ENCODE assay signal across 8 mouse cellular contexts in genomic region chr4:84885271-84885540, GRCm38 (mm10). TPM values are rescaled to one million over a fixed set of nuclear protein-coding genes. Genes with fewer than 3 reads are reported as not detected.
DNase-seq lines count a peak whose midpoint lies in the region; ATAC-seq and TF ChIP-seq lines count a peak whose summit lies in the region.

No protein-coding gene starts in this region.

- H3K27ac ChIP-seq in liver, embryonic 11.5 days (ENCODE audit: low read depth, low read length), result no peak overlapping the region
- H3K27ac ChIP-seq in embryonic facial prominence, embryonic 14.5 days (replicated peaks; ENCODE audit: low read depth, low read length), result peak overlapping the region; percentile 97
- no peak overlapping the region for H3K27ac ChIP-seq in intestine, postnatal 0 days (ENCODE audit: low read depth, low read length)
- H3K27ac ChIP-seq in neural tube, embryonic 13.5 days (replicated peaks), result no peak overlapping the region
- no peak overlapping the region for H3K27ac ChIP-seq in kidney, adult 2 months (ENCODE audit: insufficient read depth, low read depth, low read length)

- TF ChIP-seq CTCF in intestine, postnatal 0 days (IDR thresholded peaks at IDR 0.05; ENCODE audit: low read depth), result no peak
- TF ChIP-seq CTCF in kidney, adult 2 months (conservative IDR thresholded peaks at IDR 0.05; ENCODE audit: insufficient read depth, insufficient read length, low read depth, low read length), result no peak

- no peak for DNase-seq in liver, embryonic 11.5 days (ENCODE audit: low spot score)
- DNase-seq in liver, result no peak
- peak; percentile 55 for DNase-seq in embryonic facial prominence, embryonic 14.5 days (ENCODE audit: low spot score)
- DNase-seq in gastrocnemius, postnatal 36 days, result no peak
- no peak for DNase-seq in kidney, adult 2 months

- ATAC-seq in liver, embryonic 11.5 days (replicated peaks; ENCODE audit: low FRiP score), result no peak
- ATAC-seq in embryonic facial prominence, embryonic 14.5 days (ENCODE audit: low read depth), result no peak
- ATAC-seq in intestine, postnatal 0 days, result no peak
- ATAC-seq in neural tube, embryonic 13.5 days (ENCODE audit: low read depth), result no peak
- no peak for ATAC-seq in inflammation-experienced regulatory T-cells, adult 6 months

- intact Hi-C loops in gastrocnemius, postnatal 36 days (cut with DNase I), result no loop called here

- peaks cover 5% of the 10 kb centered on the region; the same call in 1 of the 2 replicates for H3K9me3 ChIP-seq in liver, embryonic 11.5 days (ENCODE audit: control insufficient read depth, low read length)
- peaks cover 3% of the 10 kb centered on the region; the same call in 1 of the 2 replicates for H3K9me3 ChIP-seq in embryonic facial prominence, embryonic 14.5 days (ENCODE audit: control insufficient read depth, low read length)
- no peaks in the 10 kb centered on the region for H3K9me3 ChIP-seq in intestine, postnatal 0 days (ENCODE audit: control insufficient read depth)
- no peaks in the 10 kb centered on the region for H3K9me3 ChIP-seq in neural tube, embryonic 13.5 days

- H3K36me3 ChIP-seq in liver, embryonic 11.5 days (ENCODE audit: control insufficient read depth, insufficient read depth, low read length), result peaks cover under 1% of the 10 kb centered on the region; the same call in 1 of the 2 replicates
- peaks cover 1% of the 10 kb centered on the region for H3K36me3 ChIP-seq in embryonic facial prominence, embryonic 14.5 days (ENCODE audit: control insufficient read depth, insufficient read depth, low read length)
- no peaks in the 10 kb centered on the region for H3K36me3 ChIP-seq in intestine, postnatal 0 days (ENCODE audit: control insufficient read depth, insufficient read depth)
- H3K36me3 ChIP-seq in neural tube, embryonic 13.5 days, result no peaks in the 10 kb centered on the region
- no peaks in the 10 kb centered on the region; the same call in 1 of the 2 replicates for H3K36me3 ChIP-seq in kidney, adult 2 months (ENCODE audit: control insufficient read depth, insufficient read depth, low read length)

- no peak overlapping the region for H3K9ac ChIP-seq in liver, embryonic 11.5 days (ENCODE audit: low read depth, low read length)
- peak overlapping the region; percentile 98 for H3K9ac ChIP-seq in embryonic facial prominence, embryonic 14.5 days (ENCODE audit: low read depth, low read length)
- H3K9ac ChIP-seq in intestine, postnatal 0 days (ENCODE audit: low read depth, low read length), result no peak overlapping the region; the same call in 1 of the 2 replicates
- H3K9ac ChIP-seq in neural tube, embryonic 13.5 days, result peak overlapping the region; percentile 94

- H3K4me3 ChIP-seq in liver, embryonic 11.5 days (ENCODE audit: low read depth, low read length), result peak overlapping the region; percentile 67; the same call in 1 of the 2 replicates
- peak overlapping the region; percentile 82 for H3K4me3 ChIP-seq in embryonic facial prominence, embryonic 14.5 days (ENCODE audit: low read depth, low read length)
- H3K4me3 ChIP-seq in intestine, postnatal 0 days (ENCODE audit: low read depth, low read length), result peak overlapping the region; percentile 74
- H3K4me3 ChIP-seq in neural tube, embryonic 13.5 days, result peak overlapping the region; percentile 81
- H3K4me3 ChIP-seq in kidney, adult 2 months (ENCODE audit: insufficient read depth, low read depth, low read length), result no peak overlapping the region; the same call in 1 of the 2 replicates

- H3K4me2 ChIP-seq in liver, embryonic 11.5 days, result peak overlapping the region; percentile 82
- H3K4me2 ChIP-seq in embryonic facial prominence, embryonic 14.5 days (ENCODE audit: low read depth, low read length), result peak overlapping the region; percentile 70
- H3K4me2 ChIP-seq in intestine, postnatal 0 days (replicated peaks; ENCODE audit: low read depth), result peak overlapping the region; percentile 94
- H3K4me2 ChIP-seq in neural tube, embryonic 13.5 days, result peak overlapping the region; percentile 81

- 66% methylated on average over 1 of the region's 1 CpGs for WGBS in liver, embryonic 11.5 days
- WGBS in embryonic facial prominence, embryonic 14.5 days, result 6% methylated on average over 1 of the region's 1 CpGs
- WGBS in intestine, postnatal 0 days, result 45% methylated on average over 1 of the region's 1 CpGs
- WGBS in neural tube, embryonic 13.5 days, result 35% methylated on average over 1 of the region's 1 CpGs
- WGBS in kidney, adult 2 months, result 19% methylated on average over 1 of the region's 1 CpGs

- no peak for TF ChIP-seq POLR2A in kidney, adult 2 months (IDR thresholded peaks at IDR 0.05; ENCODE audit: low read depth, low read length)

- H3K4me1 ChIP-seq in liver, embryonic 11.5 days (replicated peaks; ENCODE audit: control insufficient read depth, insufficient read depth, low read length), result no peaks in the 10 kb centered on the region
- H3K4me1 ChIP-seq in embryonic facial prominence, embryonic 14.5 days (ENCODE audit: control insufficient read depth, insufficient read depth, low read length), result peaks cover 7% of the 10 kb centered on the region
- H3K4me1 ChIP-seq in intestine, postnatal 0 days (replicated peaks; ENCODE audit: control insufficient read depth, insufficient read depth, low read length), result no peaks in the 10 kb centered on the region
- H3K4me1 ChIP-seq in neural tube, embryonic 13.5 days (replicated peaks), result peaks cover 17% of the 10 kb centered on the region
- peaks cover 5% of the 10 kb centered on the region for H3K4me1 ChIP-seq in kidney, adult 2 months (ENCODE audit: control insufficient read depth, insufficient read depth, low read length)

- peaks cover 3% of the 10 kb centered on the region; the same call in 1 of the 2 replicates for H3K27me3 ChIP-seq in liver, embryonic 11.5 days (replicated peaks; ENCODE audit: control insufficient read depth, insufficient read depth, low read length)
- no peaks in the 10 kb centered on the region for H3K27me3 ChIP-seq in embryonic facial prominence, embryonic 14.5 days (replicated peaks; ENCODE audit: control insufficient read depth, insufficient read depth, low read length)
- H3K27me3 ChIP-seq in intestine, postnatal 0 days (replicated peaks; ENCODE audit: control insufficient read depth, insufficient read depth, low read length), result no peaks in the 10 kb centered on the region
- no peaks in the 10 kb centered on the region for H3K27me3 ChIP-seq in neural tube, embryonic 13.5 days
- H3K27me3 ChIP-seq in kidney, adult 2 months (replicated peaks; ENCODE audit: control insufficient read depth, insufficient read depth, low read length), result no peaks in the 10 kb centered on the region

RNA-seq across cellular contexts. Expression of gene Cntln, which starts 1.1 kb away (rescaled TPM):
- polyA plus RNA-seq in liver, embryonic 11.5 days (2014; fragmentation: Nextera tagmentation; extraction: Ambion mirVana), result 4.0 TPM in 2 replicates
- polyA plus RNA-seq in embryonic facial prominence, embryonic 14.5 days (2014; fragmentation: Nextera tagmentation; extraction: Ambion mirVana), result 12.1 and 12.2 TPM in 2 replicates
- 4.0 and 4.4 TPM in 2 replicates for polyA plus RNA-seq in intestine, postnatal 0 days (2015; fragmentation: Nextera tagmentation; extraction: Ambion mirVana)
- 7.2 and 7.7 TPM in 2 replicates for polyA plus RNA-seq in neural tube, embryonic 13.5 days (2015; fragmentation: Nextera tagmentation; extraction: Ambion mirVana)
- total RNA-seq in gastrocnemius, postnatal 36 days (2021), result 1 to 10 TPM; 1.1 to 1.3 TPM
- polyA plus RNA-seq in inflammation-experienced regulatory T-cells, adult 6 months (2017; shearing (Covaris generic)), result 1 to 10 TPM; 3.8 to 6.2 (median 4.9) TPM
- polyA plus RNA-seq in kidney, adult 2 months (2012; rRNA removed), result 1.4 and 1.9 TPM in 2 replicates

Comparison
In these comparisons a context has a peak if more than half of its experiments do, and no peak if none do; other contexts are left out.
1. H3K9ac ChIP-seq: peak in embryonic facial prominence, embryonic 14.5 days (single experiment) and neural tube, embryonic 13.5 days (single experiment); none in liver, embryonic 11.5 days (single experiment) and intestine, postnatal 0 days (single experiment).
2. Peak in every context shown above with its lines, with median percentiles within 50 percentile points of each other: H3K4me2 ChIP-seq.